Mouse (Mus musculus) CH12.LX (cell line): ENCODE data around the gene Akap8. TPM values are rescaled to one million over a fixed set of nuclear protein-coding genes. Genes with fewer than 3 reads are reported as not detected.

Experiments
- DNase-seq: peaks from one replicate; pipeline ENCODE4 v3.0.0-alpha.2; 2013; ENCODE audit errors: extremely low read depth
- H3K27ac ChIP-seq: 2 replicates; pipeline ENCODE4 v1.5.1; 2012; ENCODE audit warnings: low read depth, mild to moderate bottlenecking, control low read depth, moderate library complexity; ENCODE audit not compliant: insufficient read depth
- H3K27me3 ChIP-seq: replicated peaks from 2 replicates; pipeline ENCODE3; 2012; ENCODE audit warnings: inconsistent platforms
- H3K36me3 ChIP-seq, 2 experiments: replicated peaks in 1 of 2; 2 replicates each; pipeline versions ENCODE3 to v1.6.1; 2012; ENCODE audit warnings: inconsistent platforms in 1 of 2, low read length in 1 of 2, mild to moderate bottlenecking in 1 of 2, mixed read lengths in 1 of 2, moderate library complexity in 1 of 2; ENCODE audit not compliant: control insufficient read depth in 1 of 2, insufficient read depth in 1 of 2
- H3K4me1 ChIP-seq, 2 experiments: 2 replicates each; pipeline ENCODE4 v1.6.1; 2012; ENCODE audit warnings: inconsistent platforms in 1 of 2, moderate library complexity in 1 of 2; ENCODE audit not compliant: insufficient read depth in 2 of 2, control insufficient read depth in 1 of 2
- H3K4me2 ChIP-seq: 2 replicates; pipeline ENCODE4 v1.6.1; 2012; ENCODE audit warnings: low read depth, mild to moderate bottlenecking, control low read depth; ENCODE audit not compliant: poor library complexity, insufficient read depth, severe bottlenecking
- H3K4me3 ChIP-seq, 3 experiments: fragments of 150-350 bp in 1 of 3; sonication (generic) in 1 of 3; replicated peaks in 1 of 3; 2 replicates each; pipeline versions ENCODE3 to v1.5.1; 2011 to 2012; ENCODE audit warnings: low read depth in 2 of 3, low read length in 2 of 3, mild to moderate bottlenecking in 2 of 3, moderate library complexity in 2 of 3, control low read depth in 1 of 3, improper control_type of control experiment in 1 of 3, inconsistent platforms in 1 of 3, mixed read lengths in 1 of 3; ENCODE audit not compliant: poor library complexity in 1 of 3
- H3K79me2 ChIP-seq: replicated peaks from 2 replicates; pipeline ENCODE4 v1.6.1; 2012; ENCODE audit warnings: mild to moderate bottlenecking, moderate library complexity; ENCODE audit not compliant: control insufficient read depth, poor library complexity, insufficient read depth, severe bottlenecking; ENCODE audit errors: extremely low read depth
- H3K9ac ChIP-seq: 2 replicates; pipeline ENCODE4 v1.6.1; 2012; ENCODE audit warnings: low read depth, mild to moderate bottlenecking, control low read depth, moderate library complexity; ENCODE audit not compliant: insufficient read depth
- H3K9me3 ChIP-seq: replicated peaks from 2 replicates; pipeline ENCODE3; 2012; ENCODE audit warnings: low read length, inconsistent platforms, mixed read lengths
- BHLHE40 ChIP-seq: IDR thresholded peaks from 2 replicates; pipeline ENCODE4 v1.6.1; 2011; ENCODE audit warnings: mild to moderate bottlenecking, low read depth, low read length, improper control_type of control experiment
- HCFC1 ChIP-seq: IDR thresholded peaks from 2 replicates; pipeline ENCODE4 v1.6.1; 2012; ENCODE audit warnings: low read depth, mild to moderate bottlenecking, inconsistent platforms, low read length, improper control_type of control experiment
- IRF4 ChIP-seq: IDR thresholded peaks from 2 replicates; pipeline ENCODE4 v1.6.1; 2014; ENCODE audit warnings: low read depth, mild to moderate bottlenecking, inconsistent platforms, low read length, improper control_type of control experiment
- JUND ChIP-seq: conservative IDR thresholded peaks from 2 replicates; pipeline ENCODE4 v1.6.1; 2011; ENCODE audit warnings: low read depth, low read length, improper control_type of control experiment
- MAFK ChIP-seq: IDR thresholded peaks from 2 replicates; pipeline ENCODE4 v1.6.1; 2011; ENCODE audit warnings: low read length, improper control_type of control experiment; ENCODE audit not compliant: insufficient replicate concordance
- MAZ ChIP-seq: IDR thresholded peaks from 2 replicates; pipeline ENCODE4 v1.6.1; 2012; ENCODE audit warnings: low read depth, mild to moderate bottlenecking, inconsistent platforms, low read length, improper control_type of control experiment, moderate library complexity
- MXI1 ChIP-seq: IDR thresholded peaks from 2 replicates; pipeline ENCODE4 v1.6.1; 2011; ENCODE audit warnings: mild to moderate bottlenecking, low read depth, low read length, improper control_type of control experiment
- MYC ChIP-seq: IDR thresholded peaks from 2 replicates; pipeline ENCODE4 v1.6.1; 2011; ENCODE audit warnings: low read depth, mild to moderate bottlenecking, improper control_type of control experiment, low read length
- NELFE ChIP-seq: IDR thresholded peaks from 2 replicates; pipeline ENCODE4 v1.6.1; 2011; ENCODE audit warnings: low read depth, low read length, improper control_type of control experiment
- NRF1 ChIP-seq: IDR thresholded peaks from 2 replicates; pipeline ENCODE4 v1.6.1; 2014; ENCODE audit warnings: low read depth, mild to moderate bottlenecking, inconsistent platforms, low read length, improper control_type of control experiment, moderate library complexity
- POLR2A ChIP-seq: IDR thresholded peaks from 2 replicates; pipeline ENCODE4 v1.6.1; 2011; ENCODE audit warnings: low read depth, mild to moderate bottlenecking, improper control_type of control experiment, low read length
- POLR2AphosphoS2 ChIP-seq: IDR thresholded peaks from 2 replicates; pipeline ENCODE4 v1.6.1; 2011; ENCODE audit warnings: low read depth, low read length, improper control_type of control experiment
- RAD21 ChIP-seq: IDR thresholded peaks from 2 replicates; pipeline ENCODE4 v1.6.1; 2011; ENCODE audit warnings: low read depth, mild to moderate bottlenecking, low read length, improper control_type of control experiment, moderate library complexity
- RCOR1 ChIP-seq: conservative IDR thresholded peaks from 2 replicates; pipeline ENCODE4 v1.6.1; 2012; ENCODE audit warnings: low read depth, mild to moderate bottlenecking, inconsistent platforms, low read length, improper control_type of control experiment
- SIN3A ChIP-seq: IDR thresholded peaks from 2 replicates; pipeline ENCODE4 v1.6.1; 2012; ENCODE audit warnings: low read length, improper control_type of control experiment, inconsistent platforms
- ZC3H11A ChIP-seq: IDR thresholded peaks from 2 replicates; pipeline ENCODE4 v1.6.1; 2012; ENCODE audit warnings: low read depth, mild to moderate bottlenecking, inconsistent platforms, low read length, improper control_type of control experiment
- ZMIZ1 ChIP-seq: IDR thresholded peaks from 2 replicates; pipeline ENCODE4 v1.6.1; 2012; ENCODE audit warnings: low read depth, mild to moderate bottlenecking, inconsistent platforms, low read length, improper control_type of control experiment
- dilution Hi-C: fragments of 300-500 bp; cut with MboI; formaldehyde crosslinking; loops from 2 replicates; pipeline ENCODE4 v1.14.3; 2020; ENCODE audit warnings: low sequenced_read_pairs; ENCODE audit not compliant: extremely low pct_unique_long_range_greater_than_20kb, extremely low pct_ligation_motif_present
- in situ Hi-C: fragments of 300-500 bp; cut with MboI; formaldehyde crosslinking; loops from 3 replicates; pipeline ENCODE4 v1.14.3; 2019; ENCODE audit warnings: low sequenced_read_pairs, low pct_ligation_motif_present, low pct_unique_long_range_greater_than_20kb, mixed read lengths
- polyA plus RNA-seq: library from polyadenylated mRNA; unstranded; fragments of >175 nt; gene quantifications from 2 replicates; pipeline ENCODE4 v1.2.1, GENCODE M21; 2012; ENCODE audit warnings: low read depth; ENCODE audit not compliant: insufficient read length
- total RNA-seq, 2 experiments: library from RNA; depleted of rRNA; stranded (reverse); fragments of 300-350 nt in 1 of 2; fragments of >200 nt in 1 of 2; gene quantifications; 2 replicates each; pipeline ENCODE4 v1.2.3; 2012 to 2014

The Akap8 gene
- total and polyA plus RNA-seq, 3 experiments: 62.5 to 146 (median 75.2) TPM

GRCm38 (mm10) chr17:32321836-32322235, 798 bp upstream of the Akap8 start:
- H3K9ac ChIP-seq: peak overlapping the region; percentile 70
- in situ Hi-C loops: no loop called here
- TF ChIP-seq RCOR1 (no peak), ZC3H11A (no peak), MAZ (no peak), MYC (no peak), POLR2AphosphoS2 (no peak), MAFK (no peak), IRF4 (no peak), NRF1 (no peak), RAD21 (no peak), BHLHE40 (no peak), NELFE (no peak)
- TF ChIP-seq, all 38 proteins: peak for 0
- peaks cover 5 to 22% of the 10 kb centered on the region in 2 experiments; a peak in 3 of 4 replicates for H3K4me1 ChIP-seq
- dilution Hi-C loops: no loop called here
- DNase-seq: no peak
- H3K9me3 ChIP-seq: no peaks in the 10 kb centered on the region
- peaks cover 36% of the 10 kb centered on the region for H3K79me2 ChIP-seq
- H3K4me3 ChIP-seq: peak overlapping the region; percentile 55 to 79 (median 62)
- peak overlapping the region; percentile 93 for H3K4me2 ChIP-seq
- H3K36me3 ChIP-seq: peaks cover 20 to 49% of the 10 kb centered on the region in 2 experiments
- H3K27me3 ChIP-seq: no peaks in the 10 kb centered on the region
- peak overlapping the region; percentile 37; the same call in 1 of the 2 replicates for H3K27ac ChIP-seq

- in situ Hi-C loops: no loop called here
- Histone ChIP-seq H3K36me3 (peaks cover 25 to 49% of the 10 kb centered on the region in 2 experiments), H3K4me2 (peak overlapping the region; percentile 93), H3K27ac (peak overlapping the region; percentile 37; the same call in 1 of the 2 replicates), H3K27me3 (no peaks in the 10 kb centered on the region), H3K9me3 (no peaks in the 10 kb centered on the region), H3K4me3 (peak overlapping the region; percentile 55 to 79 (median 62)), H3K79me2 (peaks cover 41% of the 10 kb centered on the region), H3K4me1 (peaks cover 5 to 22% of the 10 kb centered on the region in 2 experiments; a peak in 3 of 4 replicates), H3K9ac (peak overlapping the region; percentile 70)
- TF ChIP-seq JUND: no peak
- peak; percentile 63 for TF ChIP-seq SIN3A
- TF ChIP-seq HCFC1: no peak
- peak; percentile 57 for TF ChIP-seq POLR2A
- 0 out of 2 replicates have a peak, but pooled peaks have one; percentile 3 for TF ChIP-seq ZMIZ1
- TF ChIP-seq MXI1: peak; percentile 67
- no peak for DNase-seq
- dilution Hi-C loops: no loop called here
These were observed 324 bp upstream of the Akap8 start for GRCm38 (mm10) chr17:32321390-32321734.
